Mouse (Mus musculus) myocyte (in vitro differentiated cells): ENCODE data around the gene Kif2a. TPM values are rescaled to one million over a fixed set of nuclear protein-coding genes. Genes with fewer than 3 reads are reported as not detected.

Experiments used
- H3K27me3 ChIP-seq: one replicate; pipeline ENCODE4 v1.6.1; 2011; ENCODE audit not compliant: control insufficient read depth, insufficient read depth, insufficient read length
- H3K36me3 ChIP-seq: one replicate; pipeline ENCODE4 v1.6.1; 2011; ENCODE audit not compliant: control insufficient read depth, insufficient read depth
- H3K4me2 ChIP-seq: one replicate; pipeline ENCODE4 v1.6.1; 2011; ENCODE audit warnings: low read depth, control low read depth
- H3K4me3 ChIP-seq: one replicate; pipeline ENCODE4 v1.5.1; 2011; ENCODE audit warnings: mild to moderate bottlenecking, control low read depth, moderate library complexity
- H3K79me2 ChIP-seq: one replicate; pipeline ENCODE4 v1.6.1; 2011; ENCODE audit not compliant: control insufficient read depth, insufficient read depth
- H3ac ChIP-seq: one replicate; pipeline ENCODE4 v1.6.1; 2011; ENCODE audit not compliant: control insufficient read depth, insufficient read length
- CEBPB ChIP-seq: IDR thresholded peaks from 2 replicates; pipeline ENCODE4 v1.6.1; 2011; ENCODE audit warnings: mild to moderate bottlenecking, moderate library complexity; ENCODE audit not compliant: poor library complexity, insufficient read depth, severe bottlenecking
- E2F4 ChIP-seq: IDR thresholded peaks from one replicate; pipeline ENCODE4 v1.6.1; 2011; ENCODE audit warnings: mild to moderate bottlenecking, control low read depth, moderate library complexity; ENCODE audit not compliant: insufficient read depth
- MAX ChIP-seq: IDR thresholded peaks from one replicate; pipeline ENCODE4 v1.6.1; 2011; ENCODE audit warnings: low read depth, mild to moderate bottlenecking, control low read depth
- MYOD1 ChIP-seq, 3 experiments: IDR thresholded peaks; one replicate each; pipeline ENCODE4 v1.6.1; 2011; ENCODE audit warnings: control low read depth in 2 of 3, low read depth in 2 of 3, mild to moderate bottlenecking in 2 of 3, moderate library complexity in 1 of 3; ENCODE audit not compliant: insufficient read length in 2 of 3, control insufficient read depth in 1 of 3
- MYOG ChIP-seq, 3 experiments: IDR thresholded peaks; one replicate each; pipeline ENCODE4 v1.6.1; 2011; ENCODE audit warnings: control low read depth in 2 of 3, low read depth in 2 of 3, mild to moderate bottlenecking in 2 of 3; ENCODE audit not compliant: insufficient read length in 2 of 3, control insufficient read depth in 1 of 3, insufficient read depth in 1 of 3
- POLR2A ChIP-seq: IDR thresholded peaks from one replicate; pipeline ENCODE4 v1.6.1; 2011; ENCODE audit warnings: low read depth, mild to moderate bottlenecking, control low read depth, moderate library complexity; ENCODE audit not compliant: insufficient read length
- POLR2AphosphoS2 ChIP-seq: IDR thresholded peaks from one replicate; pipeline ENCODE4 v1.6.1; 2011; ENCODE audit warnings: low read depth, control low read depth; ENCODE audit not compliant: insufficient read length
- REST ChIP-seq: IDR thresholded peaks from one replicate; pipeline ENCODE4 v1.6.1; 2011; ENCODE audit warnings: mild to moderate bottlenecking, control low read depth, moderate library complexity; ENCODE audit not compliant: insufficient read depth, insufficient read length
- SRF ChIP-seq: IDR thresholded peaks from one replicate; pipeline ENCODE4 v1.6.1; 2011; ENCODE audit warnings: low read depth; ENCODE audit not compliant: control insufficient read depth, insufficient read length
- TCF12 ChIP-seq: IDR thresholded peaks from one replicate; pipeline ENCODE4 v1.6.1; 2011; ENCODE audit warnings: mild to moderate bottlenecking, control low read depth; ENCODE audit not compliant: poor library complexity, insufficient read depth, severe bottlenecking
- TCF3 ChIP-seq: IDR thresholded peaks from one replicate; pipeline ENCODE4 v1.6.1; 2011; ENCODE audit warnings: low read depth, control low read depth; ENCODE audit not compliant: insufficient read length
- USF1 ChIP-seq: IDR thresholded peaks from one replicate; pipeline ENCODE4 v1.6.1; 2011; ENCODE audit warnings: low read depth, mild to moderate bottlenecking, control low read depth, moderate library complexity
- polyA plus RNA-seq: library from polyadenylated mRNA; unstranded; fragments of >200 nt; fragmentation: generic; extraction: Trizol; gene quantifications from one replicate; pipeline ENCODE4 v1.2.1, GENCODE M21; 2012; ENCODE audit warnings: missing spikeins

Kif2a gene
- polyA plus RNA-seq, 1 experiment, result 14.9 TPM

GRCm38 (mm10) chr13:106918322-106919050 is 103.4 kb downstream of the Kif2a start:
- Histone ChIP-seq H3K4me3 (no peak overlapping the region), H3ac (no peak overlapping the region), H3K79me2 (peaks cover 7% of the 10 kb centered on the region), H3K36me3 (peaks cover 6% of the 10 kb centered on the region), H3K4me2 (no peak overlapping the region), H3K27me3 (no peaks in the 10 kb centered on the region)
- TF ChIP-seq E2F4 (no peak), SRF (no peak)

- Histone ChIP-seq H3K4me3 (no peak overlapping the region), H3K36me3 (peaks cover 4% of the 10 kb centered on the region), H3K79me2 (peaks cover 10% of the 10 kb centered on the region), H3ac (no peak overlapping the region), H3K4me2 (no peak overlapping the region), H3K27me3 (no peaks in the 10 kb centered on the region)
- TF ChIP-seq E2F4, result no peak
- TF ChIP-seq POLR2A, result no peak
- TF ChIP-seq MYOG (IDR thresholded peaks at IDR 0.05; ENCODE audit: control insufficient read depth in 1 of 3, insufficient read depth in 1 of 3, insufficient read length in 2 of 3, low read depth in 2 of 3), result no peak
- no peak for TF ChIP-seq TCF3
- TF ChIP-seq CEBPB, result no peak
- TF ChIP-seq REST, result no peak
- TF ChIP-seq TCF12, result no peak
- TF ChIP-seq MYOD1 (IDR thresholded peaks at IDR 0.05; ENCODE audit: control insufficient read depth in 1 of 3, insufficient read length in 2 of 3, low read depth in 2 of 3), result no peak
- no peak for TF ChIP-seq POLR2AphosphoS2
- TF ChIP-seq MAX, result no peak
- no peak for TF ChIP-seq USF1
- TF ChIP-seq SRF, result no peak
Observed at GRCm38 (mm10) chr13:106913125-106913736, 108.7 kb downstream of the Kif2a start.

GRCm38 (mm10) chr13:106910096-106910495 is 111.8 kb downstream of the Kif2a start:
- H3K79me2 ChIP-seq, result peaks cover 3% of the 10 kb centered on the region
- no peak overlapping the region for H3ac ChIP-seq
- H3K27me3 ChIP-seq, result no peaks in the 10 kb centered on the region
- no peak overlapping the region for H3K4me3 ChIP-seq
- no peak for TF ChIP-seq USF1
- TF ChIP-seq CEBPB, result no peak
- no peak for TF ChIP-seq SRF
- no peak for TF ChIP-seq E2F4
- no peak for TF ChIP-seq MYOG (IDR thresholded peaks at IDR 0.05; ENCODE audit: control insufficient read depth in 1 of 3, insufficient read depth in 1 of 3, insufficient read length in 2 of 3, low read depth in 2 of 3)
- TF ChIP-seq MAX, result no peak
- no peak for TF ChIP-seq REST
- no peak for TF ChIP-seq TCF12
- TF ChIP-seq POLR2A, result no peak
- TF ChIP-seq MYOD1 (IDR thresholded peaks at IDR 0.05; ENCODE audit: control insufficient read depth in 1 of 3, insufficient read length in 2 of 3, low read depth in 2 of 3), result no peak
- TF ChIP-seq POLR2AphosphoS2, result no peak
- TF ChIP-seq TCF3, result no peak
- no peak overlapping the region for H3K4me2 ChIP-seq
- H3K36me3 ChIP-seq, result peaks cover 9% of the 10 kb centered on the region

Other genes starting within 250 kb of the Kif2a start
- 10.4 TPM for gene Ipo11, start 85.2 kb downstream of the Kif2a start, polyA plus RNA-seq
- 11.9 TPM for gene Dimt1, start 75.0 kb downstream of the Kif2a start, polyA plus RNA-seq